Mouse (Mus musculus): ENCODE results near the gene Scgb1c1.

Gene Scgb1c1

DNA sequence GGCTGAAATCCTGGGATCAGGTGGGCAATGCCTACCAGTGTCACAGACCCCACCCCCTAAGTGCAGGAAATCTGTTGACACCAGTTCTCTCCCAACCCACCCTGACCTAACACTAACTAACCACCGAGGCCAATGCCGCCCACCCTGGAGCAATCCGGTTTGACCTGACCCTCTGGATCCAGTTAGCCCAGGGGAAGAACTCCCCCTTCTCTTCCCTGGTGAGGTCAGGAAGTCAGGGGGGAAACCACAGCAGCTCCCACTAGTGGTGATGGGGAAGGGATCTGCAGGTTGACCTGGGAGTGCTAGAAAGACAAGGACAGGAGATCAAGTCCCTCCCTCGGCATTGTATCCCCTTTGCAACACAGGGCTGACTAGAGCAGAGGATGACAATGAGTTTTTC lies 336 bp downstream of the Scgb1c1 start:
- DNase-seq, result no peak

DNA sequence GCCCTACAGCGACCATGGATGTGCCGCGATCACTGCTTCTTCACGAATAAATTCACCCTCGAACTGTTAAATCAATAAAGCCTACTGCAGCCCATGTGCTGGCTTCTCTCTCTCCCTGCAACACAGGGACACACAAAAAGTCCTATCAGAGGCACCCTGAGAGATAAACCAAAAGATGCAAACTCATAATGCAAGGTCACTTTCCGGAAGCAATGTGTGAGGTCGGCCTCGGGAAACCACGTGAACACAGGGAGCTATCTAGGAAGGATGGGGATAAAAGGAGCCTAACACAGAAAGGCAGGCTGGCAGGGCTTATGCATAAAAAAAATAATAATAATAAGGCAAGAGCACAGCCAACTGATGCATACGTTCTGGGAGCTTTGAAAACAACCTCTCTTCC lies 1.3 kb downstream of the Scgb1c1 start:
- DNase-seq, result no peak

- DNase-seq, result no peak
Measured at GRCm38 (mm10) chr7:140847755-140848580, 2.6 kb downstream of the Scgb1c1 start, which contains the start of gene Odf3. Gene Odf3, plus strand, starts transcription at chr7:140847805.

DNA sequence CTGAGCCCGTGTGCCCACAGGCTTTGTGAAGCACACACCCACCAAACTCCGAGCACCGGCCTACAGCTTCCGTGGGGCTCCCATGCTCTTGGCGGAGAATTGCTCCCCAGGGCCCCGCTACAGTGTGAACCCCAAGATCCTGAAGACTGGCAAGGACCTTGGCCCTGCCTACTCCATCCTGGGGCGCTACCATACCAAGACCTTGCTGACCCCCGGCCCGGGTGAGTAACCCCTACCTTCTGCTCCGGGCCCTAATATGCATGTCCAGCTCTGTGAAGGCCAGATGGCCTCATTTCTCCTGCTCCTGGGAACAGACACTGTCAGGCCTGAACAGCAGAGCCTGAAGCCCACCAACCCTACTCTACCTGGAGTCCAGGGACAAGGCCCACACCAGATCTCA lies 3.2 kb downstream of the Scgb1c1 start:
- no peak for DNase-seq

- no peak for DNase-seq
Measured at GRCm38 (mm10) chr7:140851916-140852315, 6.6 kb downstream of the Scgb1c1 start.

GRCm38 (mm10) chr7:140853386-140853785 lies 8.0 kb downstream of the Scgb1c1 start:
- DNase-seq, result no peak

DNA sequence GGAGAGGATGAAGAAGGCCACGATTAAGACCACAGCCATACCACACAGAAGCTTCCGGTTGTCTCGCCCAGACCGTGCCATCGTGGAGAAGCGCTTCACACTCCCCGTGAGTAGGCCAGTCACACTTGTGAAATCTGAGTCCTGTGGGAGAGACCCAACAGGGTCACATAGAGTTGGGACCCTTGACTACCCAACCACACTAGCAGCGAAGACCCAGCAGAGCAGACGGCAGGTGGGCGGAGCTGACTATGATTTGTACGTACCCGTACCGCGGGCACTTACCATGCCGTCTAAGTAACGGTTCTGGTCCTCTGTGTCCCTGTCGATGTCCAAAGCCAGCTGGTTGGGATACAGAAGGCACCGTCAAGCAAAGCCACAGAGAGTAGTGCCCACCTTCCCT lies 9.1 kb downstream of the Scgb1c1 start:
- no peak for DNase-seq

GRCm38 (mm10) chr7:140855181-140855580 lies 9.8 kb downstream of the Scgb1c1 start:
- no peak for DNase-seq

DNA sequence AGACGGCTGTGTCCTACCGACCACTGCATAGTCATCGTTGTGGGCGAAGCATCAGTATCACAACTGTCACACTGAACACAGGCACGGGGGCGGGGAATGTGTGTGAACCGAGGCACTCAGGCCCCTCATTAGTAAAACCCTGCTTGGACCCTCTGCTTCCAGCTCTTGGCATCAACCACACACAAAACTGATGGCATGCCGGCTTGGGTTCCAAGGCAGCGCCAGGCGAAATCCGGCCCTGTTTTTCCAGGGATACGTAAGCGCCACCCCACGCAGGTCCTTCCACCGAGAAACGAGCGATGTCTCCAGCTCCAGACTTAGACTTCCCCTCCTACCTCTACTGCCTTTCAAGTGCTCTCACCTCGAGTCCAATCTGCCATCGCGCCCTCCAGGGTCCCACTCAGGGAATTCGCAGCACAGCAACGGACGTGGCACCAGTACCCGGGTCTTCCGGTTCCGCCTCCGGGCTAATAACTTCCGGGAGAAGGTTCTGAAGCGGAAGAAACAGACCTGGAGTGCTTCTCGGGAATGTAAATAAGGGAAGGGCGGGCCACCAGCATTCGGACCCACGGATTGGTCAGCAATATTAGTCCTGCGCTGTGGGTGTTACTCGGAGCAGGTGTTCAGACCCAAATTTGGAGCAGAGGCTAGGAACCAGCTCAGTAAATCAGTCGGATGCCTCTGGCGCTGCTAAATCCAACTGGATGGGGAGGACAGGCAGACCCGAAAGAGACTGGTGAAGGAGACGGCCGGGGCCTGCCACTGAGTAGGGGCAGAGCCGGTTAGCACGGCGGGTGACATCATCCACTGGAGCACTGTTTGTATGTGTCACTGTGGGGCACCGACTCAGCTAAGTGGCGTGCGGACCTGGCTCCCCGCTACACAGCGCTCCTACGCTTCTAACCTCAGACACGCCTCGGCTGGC lies 10.8 kb downstream of the Scgb1c1 start, which contains the start of gene Gm45785:
Gene Gm45785 (minus strand): TSS at position 472 of the 925 bp plus-strand sequence.
- DNase-seq, result peak; percentile 93

- peak; percentile 89 for DNase-seq
Measured at GRCm38 (mm10) chr7:140856785-140857549, 11.6 kb downstream of the Scgb1c1 start, which contains the start of gene Ric8a. Gene Ric8a, plus strand, starts transcription at chr7:140856957.

- DNase-seq, result no peak
Measured at GRCm38 (mm10) chr7:140857550-140858505, 12.5 kb downstream of the Scgb1c1 start, which contains the start of gene Bet1l. Gene Bet1l, minus strand, starts transcription at chr7:140857577.

DNA sequence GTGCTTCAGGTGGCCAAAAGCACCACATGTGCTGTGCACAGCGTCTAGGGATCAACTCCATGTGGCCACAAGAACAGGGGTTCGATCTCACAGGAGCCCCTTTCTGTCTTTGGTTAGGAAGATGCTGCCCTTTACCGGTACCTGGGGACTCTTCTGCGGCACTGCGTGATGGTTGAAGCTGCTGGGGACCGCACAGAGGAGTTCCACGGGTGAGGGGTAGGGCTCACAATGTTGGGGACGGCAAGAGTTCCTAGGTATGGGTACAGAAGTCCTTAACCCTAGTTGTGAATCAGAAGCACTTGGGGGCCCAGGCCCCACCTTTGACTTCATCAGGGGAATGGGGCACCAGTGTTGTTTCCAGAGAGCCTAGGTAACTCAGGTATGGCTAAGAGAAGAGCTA lies 13.4 kb downstream of the Scgb1c1 start:
- DNase-seq, result no peak

- no peak for DNase-seq
Measured at GRCm38 (mm10) chr7:140859997-140860396, 14.7 kb downstream of the Scgb1c1 start.

DNA sequence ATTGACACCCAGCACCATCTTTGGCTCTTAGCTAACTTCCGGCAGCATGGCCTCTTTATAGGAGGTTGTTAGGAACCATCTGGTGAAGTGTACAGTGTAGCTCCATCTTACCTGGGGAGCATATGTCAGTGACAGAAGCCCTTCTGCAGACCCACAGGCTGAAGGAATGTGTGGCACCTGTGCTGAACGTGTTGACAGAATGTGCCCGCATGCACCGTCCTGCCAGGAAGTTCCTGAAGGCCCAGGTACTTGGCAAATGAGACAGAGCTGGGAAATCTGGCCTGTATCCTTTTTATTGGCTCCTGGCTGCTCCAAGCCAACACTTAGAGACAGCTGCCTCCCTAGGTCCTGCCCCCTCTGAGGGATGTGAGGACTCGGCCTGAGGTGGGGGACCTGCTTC lies 15.4 kb downstream of the Scgb1c1 start:
- DNase-seq, result no peak

GRCm38 (mm10) chr7:140864761-140865160 lies 19.4 kb downstream of the Scgb1c1 start:
- no peak for DNase-seq

GRCm38 (mm10) chr7:140874224-140874623 lies 28.9 kb downstream of the Scgb1c1 start:
- no peak for DNase-seq

- DNase-seq, result no peak
Measured at GRCm38 (mm10) chr7:140877364-140877763, 32.0 kb downstream of the Scgb1c1 start.

DNA sequence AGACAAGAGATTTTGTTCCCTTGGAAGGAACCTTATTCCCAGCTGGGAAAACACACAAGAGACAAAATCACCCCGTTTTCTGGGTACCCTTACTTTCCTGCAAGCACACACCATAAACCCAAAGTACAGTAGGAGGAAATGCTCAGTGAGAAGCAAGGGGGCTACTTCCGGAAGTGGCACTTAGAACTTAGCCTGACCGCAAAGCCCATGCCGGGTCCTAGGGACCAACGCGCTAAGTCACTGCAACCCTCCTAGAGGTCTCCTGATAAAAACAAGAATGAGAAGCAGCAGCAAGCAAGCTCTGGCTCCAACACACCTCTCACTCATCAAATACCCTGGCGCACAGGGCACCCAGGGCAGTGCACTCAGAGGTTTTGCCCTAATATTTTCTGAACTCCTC lies 34.0 kb downstream of the Scgb1c1 start:
- DNase-seq, result no peak

GRCm38 (mm10) chr7:140880419-140880818 lies 35.1 kb downstream of the Scgb1c1 start:
- no peak for DNase-seq

GRCm38 (mm10) chr7:140880865-140881515 lies 35.6 kb downstream of the Scgb1c1 start:
- peak; percentile 5 for DNase-seq
